Mouse (Mus musculus) ES-E14 (cell line): ENCODE measurements around the gene Cnot6. TPM values are rescaled to one million over a fixed set of nuclear protein-coding genes. Genes with fewer than 3 reads are reported as not detected.

ENCODE experiments used
- DNase-seq: peaks from one replicate; pipeline ENCODE4 v3.0.0-alpha.2; 2013; ENCODE audit warnings: low read depth, low spot score
- H3K27ac ChIP-seq: 2 replicates; pipeline ENCODE4 v1.5.1; 2012; ENCODE audit warnings: low read depth, mild to moderate bottlenecking, low read length, moderate library complexity, mixed read lengths; ENCODE audit not compliant: poor library complexity, insufficient read depth, severe bottlenecking
- H3K36me3 ChIP-seq: 2 replicates; pipeline ENCODE4 v1.6.1; 2012; ENCODE audit warnings: mild to moderate bottlenecking, low read length, moderate library complexity, mixed read lengths; ENCODE audit not compliant: control insufficient read depth, poor library complexity, insufficient read depth, severe bottlenecking
- H3K4me1 ChIP-seq, 2 experiments: fragments of 150-350 bp in 1 of 2; sonication (generic) in 1 of 2; 2 replicates each; pipeline ENCODE4 v1.6.1; 2012; ENCODE audit warnings: low read length in 2 of 2, mild to moderate bottlenecking in 1 of 2, mixed read lengths in 1 of 2; ENCODE audit not compliant: control insufficient read depth in 2 of 2, insufficient read depth in 2 of 2, poor library complexity in 1 of 2
- H3K4me3 ChIP-seq, 2 experiments: fragments of 150-350 bp in 1 of 2; sonication (generic) in 1 of 2; 2 replicates each; pipeline ENCODE4 v1.5.1; 2012; ENCODE audit warnings: low read length in 2 of 2, low read depth in 1 of 2, mild to moderate bottlenecking in 1 of 2, mixed read lengths in 1 of 2; ENCODE audit not compliant: insufficient read depth in 1 of 2, poor library complexity in 1 of 2, severe bottlenecking in 1 of 2
- H3K9ac ChIP-seq: 2 replicates; pipeline ENCODE4 v1.6.1; 2012; ENCODE audit warnings: low read depth, mild to moderate bottlenecking, low read length, mixed read lengths; ENCODE audit not compliant: poor library complexity, insufficient read depth, severe bottlenecking
- H3K9me3 ChIP-seq: fragments of 150-350 bp; sonication (generic); 2 replicates; pipeline ENCODE4 v1.6.1; 2012; ENCODE audit warnings: low read depth, mild to moderate bottlenecking, low read length; ENCODE audit not compliant: control insufficient read depth, insufficient read depth
- CHD2 ChIP-seq: IDR thresholded peaks from 2 replicates; pipeline ENCODE4 v1.6.1; 2014; ENCODE audit warnings: mild to moderate bottlenecking, low read depth, low read length, inconsistent platforms
- HCFC1 ChIP-seq: IDR thresholded peaks from 2 replicates; pipeline ENCODE4 v1.6.1; 2012; ENCODE audit warnings: low read length, inconsistent platforms, borderline replicate concordance; ENCODE audit not compliant: insufficient read depth
- MAFK ChIP-seq: IDR thresholded peaks from 2 replicates; pipeline ENCODE4 v1.6.1; 2014; ENCODE audit warnings: mild to moderate bottlenecking, low read depth, low read length, inconsistent platforms; ENCODE audit not compliant: insufficient read depth
- ZC3H11A ChIP-seq: IDR thresholded peaks from 2 replicates; pipeline ENCODE4 v1.6.1; 2012; ENCODE audit warnings: low read depth, mild to moderate bottlenecking, inconsistent platforms, low read length, borderline replicate concordance
- ZNF384 ChIP-seq: IDR thresholded peaks from 2 replicates; pipeline ENCODE4 v1.6.1; 2012; ENCODE audit warnings: low read depth, low read length, inconsistent platforms
- in situ Hi-C, 2 experiments: fragments of 600-800 bp; cut with MboI; formaldehyde crosslinking; loops; one replicate each; pipeline ENCODE4 v1.15.1; 2025; ENCODE audit warnings: low sequenced_read_pairs in 2 of 2, inconsistent platforms in 1 of 2; ENCODE audit not compliant: unreplicated experiment in 2 of 2
- total RNA-seq: library from RNA; depleted of rRNA; stranded (reverse); fragments of 300-350 nt; gene quantifications from 2 replicates; pipeline ENCODE4 v1.2.3, GENCODE M21; 2012

Gene Cnot6
- total RNA-seq, 1 experiment = 45.8 TPM

DNA sequence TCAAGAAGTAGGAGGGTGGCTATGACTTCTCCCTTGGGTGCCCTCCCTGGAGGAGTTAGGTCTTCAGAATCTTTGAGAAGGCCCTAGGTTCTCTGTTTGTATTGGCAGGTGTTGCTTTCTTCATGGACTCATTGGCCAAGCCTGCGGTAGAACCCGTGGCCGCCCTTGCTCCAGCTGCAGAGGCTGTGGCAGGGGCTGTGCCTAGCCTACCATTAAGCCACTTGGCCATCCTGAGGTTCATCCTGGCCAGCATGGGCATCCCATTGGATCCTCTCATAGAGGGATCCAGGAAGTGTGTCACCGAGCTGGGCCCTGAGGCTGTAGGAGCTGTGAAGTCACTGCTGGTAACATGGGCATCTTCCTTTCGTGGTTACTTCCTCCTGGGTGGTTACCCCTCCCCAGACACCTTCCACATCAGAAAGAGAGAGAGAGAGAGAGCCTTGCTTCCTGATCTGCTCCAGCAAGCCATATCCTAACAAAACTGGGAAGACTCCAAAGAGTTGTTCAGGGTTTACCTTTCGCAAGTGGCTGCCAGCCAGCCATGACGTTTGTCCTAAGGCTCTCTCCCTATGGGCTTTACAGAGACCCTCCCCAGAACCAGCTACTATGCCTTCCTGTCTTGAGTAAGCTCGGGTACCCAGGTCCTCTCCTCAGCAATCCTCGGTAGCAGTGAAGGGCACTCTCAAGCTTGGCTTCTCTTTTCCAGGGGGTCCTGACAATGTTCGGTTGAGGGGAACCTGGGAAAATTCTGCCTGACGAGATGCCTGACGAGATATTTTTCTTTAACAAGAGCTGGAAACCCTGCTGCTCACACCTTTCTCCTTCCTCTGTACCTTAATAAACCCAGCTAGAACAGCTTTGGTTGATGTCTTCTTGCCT, 48.0 kb downstream of the Cnot6 start:
- H3K9me3 ChIP-seq = no peaks in the 10 kb centered on the region
- no peak overlapping the region for H3K27ac ChIP-seq
- no peak overlapping the region for H3K4me3 ChIP-seq
- in situ Hi-C loops = no loop called here
- TF ChIP-seq ZNF384 = no peak
- no peak for TF ChIP-seq CHD2
- no peak for TF ChIP-seq ZC3H11A
- TF ChIP-seq HCFC1 = no peak
- TF ChIP-seq MAFK = no peak
- peaks cover 2% of the 10 kb centered on the region for H3K36me3 ChIP-seq
- no peak for DNase-seq
- H3K4me1 ChIP-seq = peaks cover 3 to 10% of the 10 kb centered on the region in 2 experiments; a peak in 2 of 4 replicates
- H3K9ac ChIP-seq = no peak overlapping the region

DNA sequence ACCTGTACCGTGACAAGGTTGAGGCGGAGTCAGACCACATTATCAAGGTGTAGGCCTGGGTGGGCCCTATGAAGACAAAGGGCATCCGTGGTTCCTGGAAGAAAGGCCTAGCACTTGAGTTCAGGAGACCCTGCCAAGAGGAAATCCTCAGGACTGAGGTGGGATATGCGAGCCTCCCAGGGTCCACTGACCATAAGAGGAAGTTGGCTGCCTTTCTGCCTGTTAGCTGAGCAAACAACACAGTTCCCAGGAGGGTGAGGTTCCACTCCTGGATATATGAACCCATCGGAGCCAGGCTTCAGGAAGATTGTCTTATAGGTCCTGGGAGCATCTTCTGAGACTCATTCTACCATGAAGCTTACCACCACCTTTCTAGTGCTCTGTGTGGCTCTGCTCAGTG, 49.2 kb downstream of the Cnot6 start, which contains the start of gene Scgb3a1:
Scgb3a1 (plus strand) TSS at position 301 of the 400 bp plus-strand sequence.
- TF ChIP-seq HCFC1 (no peak), MAFK (no peak), CHD2 (no peak), ZC3H11A (no peak), ZNF384 (no peak)
- Histone ChIP-seq H3K36me3 (peaks cover 2% of the 10 kb centered on the region; the same call in 1 of the 2 replicates), H3K9me3 (no peaks in the 10 kb centered on the region), H3K4me3 (no peak within 1 kb of the TSS), H3K27ac (no peak within 1 kb of the TSS), H3K4me1 (peaks cover 4 to 16% of the 10 kb centered on the region in 2 experiments; a peak in 3 of 4 replicates), H3K9ac (no peak within 1 kb of the TSS)
- in situ Hi-C loops = no loop called here
- no peak for DNase-seq

DNA sequence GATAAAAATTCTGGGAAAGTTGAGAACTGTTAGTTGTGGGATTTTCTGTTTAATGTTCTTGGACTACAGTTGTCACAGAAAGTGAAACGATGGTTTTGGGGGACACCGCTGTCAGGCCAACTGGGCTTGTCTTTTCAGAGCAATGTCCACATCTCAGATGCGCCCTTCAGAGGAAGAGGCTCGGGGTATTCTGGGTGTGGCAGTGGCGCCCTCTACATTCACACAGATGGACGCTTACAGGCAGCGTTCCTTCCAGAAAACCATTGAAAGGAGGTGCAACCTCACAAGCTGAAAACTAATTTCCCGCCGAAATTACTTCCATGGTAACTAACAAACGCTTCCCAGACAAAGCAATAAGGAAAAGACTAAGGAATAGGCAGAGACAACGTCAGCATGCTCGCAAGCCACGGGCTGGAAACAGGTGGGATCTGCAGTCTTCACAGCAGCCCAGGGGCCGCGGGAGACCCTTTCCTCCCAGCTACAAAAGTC, 50.2 kb downstream of the Cnot6 start:
- Histone ChIP-seq H3K9me3 (no peaks in the 10 kb centered on the region), H3K27ac (no peak overlapping the region), H3K36me3 (peaks cover 2% of the 10 kb centered on the region; the same call in 1 of the 2 replicates), H3K4me1 (peaks cover 4 to 21% of the 10 kb centered on the region in 2 experiments; a peak in 3 of 4 replicates), H3K4me3 (no peak overlapping the region), H3K9ac (no peak overlapping the region)
- no peak for DNase-seq
- in situ Hi-C loops = no loop called here
- TF ChIP-seq HCFC1 (no peak), MAFK (no peak), CHD2 (no peak), ZC3H11A (no peak), ZNF384 (no peak)

DNA sequence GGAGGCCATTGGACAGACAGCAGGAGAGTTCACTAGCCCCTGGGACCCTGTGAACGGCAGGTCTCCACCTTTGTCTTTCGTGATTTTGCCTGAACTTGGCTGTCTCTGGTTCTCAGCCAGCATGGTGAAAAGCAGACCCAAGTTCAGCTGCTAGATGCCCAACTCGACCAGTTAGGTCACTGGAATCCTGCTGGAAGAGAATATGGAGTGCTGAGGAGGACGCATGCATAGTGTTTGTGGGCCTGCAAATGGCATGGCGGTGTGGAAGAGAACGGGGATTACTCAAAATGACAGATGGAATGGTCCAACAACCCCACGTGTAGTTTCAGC, 53.1 kb downstream of the Cnot6 start:
- Histone ChIP-seq H3K9ac (peak overlapping the region; percentile 4; the same call in 1 of the 2 replicates), H3K27ac (peak overlapping the region; percentile 19), H3K4me3 (peak overlapping the region; percentile 1 to 15; a peak in 2 of 4 replicates), H3K9me3 (no peaks in the 10 kb centered on the region), H3K36me3 (peaks cover 1% of the 10 kb centered on the region; the same call in 1 of the 2 replicates), H3K4me1 (peaks cover 4 to 21% of the 10 kb centered on the region in 2 experiments; a peak in 3 of 4 replicates)
- TF ChIP-seq HCFC1 (no peak), CHD2 (no peak), ZC3H11A (no peak), MAFK (no peak), ZNF384 (no peak)
- DNase-seq = no peak
- in situ Hi-C loops = no loop called here
